Mouse (Mus musculus) gastrocnemius, adult 8-10 months (tissue): ENCODE measurements around the gene Gm21317. TPM values are rescaled to one million over a fixed set of nuclear protein-coding genes. Genes with fewer than 3 reads are reported as not detected.
"Not testable (repeated sequence)": the region's sequence is repeated elsewhere in the genome, so short reads cannot be mapped to it uniquely, and the experiment has no call there.

Experiments used
- DNase-seq, 2 experiments: peaks; one replicate each; pipeline ENCODE4 v3.0.0; 2022; ENCODE audit warnings: low spot score in 2 of 2
- total RNA-seq, 4 experiments: library from RNA; stranded (reverse); gene quantifications; 2 replicates each; pipeline ENCODE4 v1.2.4; 2022

The Gm21317 gene
- not detected for total RNA-seq

GRCm38 (mm10) chrY:82224927-82225326 is at the start of gene Gm21317:
Gm21317 (plus strand) TSS chrY:82225227.
- not testable (repeated sequence) for DNase-seq
